Comparison of ENCODE assay signal across 9 mouse cellular contexts in the genomic region with DNA sequence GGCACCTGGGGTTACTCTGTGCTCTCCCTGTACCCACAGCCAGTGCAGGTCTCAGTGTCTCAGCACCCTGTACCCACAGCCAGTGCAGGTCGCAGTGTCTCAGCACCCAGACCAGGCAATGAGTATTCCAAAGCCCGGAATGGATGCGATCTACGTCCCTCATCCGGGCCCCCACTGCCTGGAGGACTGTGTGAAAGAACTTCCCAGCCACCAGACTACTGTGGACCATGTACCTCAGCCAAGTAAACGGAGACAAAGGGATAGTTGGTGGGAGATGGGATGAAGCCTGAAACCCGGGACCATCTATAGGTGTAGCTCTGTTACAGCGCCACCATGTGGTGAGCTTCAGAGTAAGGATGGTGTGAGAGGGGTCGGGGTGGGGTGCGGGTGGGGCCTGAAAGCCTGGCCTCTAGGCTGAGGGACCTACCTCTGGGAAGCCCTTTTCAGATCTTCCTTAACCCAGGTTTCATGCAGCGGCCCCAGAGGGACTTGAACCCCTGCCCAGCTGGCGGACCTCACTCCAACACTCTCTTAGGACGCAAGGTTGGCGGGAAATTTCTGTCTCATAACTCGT. TPM values are rescaled to one million over a fixed set of nuclear protein-coding genes. Genes with fewer than 3 reads are reported as not detected.
DNase-seq lines count a peak whose midpoint lies in the region; ATAC-seq and TF ChIP-seq lines count a peak whose summit lies in the region.
"Had no signal": no experiment of that assay in that cellular context is flagged by ENCODE, and none has a peak within 500 bp of the region (broad histone marks: within the 10 kb centered on the region; RNA-seq: fewer than 3 reads in every experiment).

No protein-coding gene starts in this region.

- no peaks in the 10 kb centered on the region for H3K27me3 ChIP-seq in intestine, postnatal 0 days (replicated peaks; ENCODE audit: control insufficient read depth, insufficient read depth, low read length)
- H3K27me3 ChIP-seq in intestine, embryonic 15.5 days (replicated peaks): no peaks in the 10 kb centered on the region
- H3K27me3 ChIP-seq in embryonic facial prominence, embryonic 11.5 days (ENCODE audit: control insufficient read depth, insufficient read depth, low read length): no peaks in the 10 kb centered on the region
- no peaks in the 10 kb centered on the region for H3K27me3 ChIP-seq in liver, postnatal 0 days (ENCODE audit: insufficient read depth, low read length)

- H3K9ac ChIP-seq in intestine, postnatal 0 days (ENCODE audit: low read depth, low read length): no peak overlapping the region
- H3K9ac ChIP-seq in intestine, embryonic 15.5 days: no peak overlapping the region
- peak overlapping the region; percentile 58; the same call in 1 of the 2 replicates for H3K9ac ChIP-seq in ES-E14 (ENCODE audit: insufficient read depth, low read depth, low read length, poor library complexity, severe bottlenecking)
- no peak overlapping the region for H3K9ac ChIP-seq in embryonic facial prominence, embryonic 11.5 days (replicated peaks; ENCODE audit: low read length)
- no peak overlapping the region for H3K9ac ChIP-seq in liver, postnatal 0 days (replicated peaks)
- H3K9ac ChIP-seq: midbrain, embryonic 12.5 days had no signal

- peak; percentile 14; the same call in 1 of the 2 replicates for ATAC-seq in intestine, postnatal 0 days
- ATAC-seq in intestine, embryonic 15.5 days: no peak
- peak; percentile 16; the same call in 1 of the 2 replicates for ATAC-seq in embryonic facial prominence, embryonic 11.5 days (replicated peaks; ENCODE audit: insufficient number of reproducible peaks, low FRiP score, low TSS enrichment, low read depth)
- ATAC-seq in liver, postnatal 0 days: no peak

- peaks cover 6% of the 10 kb centered on the region; the same call in 1 of the 2 replicates for H3K4me1 ChIP-seq in intestine, postnatal 0 days (replicated peaks; ENCODE audit: control insufficient read depth, insufficient read depth, low read length)
- no peaks in the 10 kb centered on the region for H3K4me1 ChIP-seq in intestine, embryonic 15.5 days (replicated peaks)
- peaks cover 0 to 13% of the 10 kb centered on the region in 2 experiments; a peak in 2 of 4 replicates for H3K4me1 ChIP-seq in ES-E14 (ENCODE audit: control insufficient read depth in 2 of 2, insufficient read depth in 2 of 2, low read length in 2 of 2, poor library complexity in 1 of 2)
- peaks cover 3% of the 10 kb centered on the region; the same call in 1 of the 2 replicates for H3K4me1 ChIP-seq in embryonic facial prominence, embryonic 11.5 days (ENCODE audit: control insufficient read depth, insufficient read depth, low read length)
- peaks cover 8% of the 10 kb centered on the region; the same call in 1 of the 2 replicates for H3K4me1 ChIP-seq in liver, postnatal 0 days (ENCODE audit: insufficient read depth)

- H3K27ac ChIP-seq in intestine, postnatal 0 days (ENCODE audit: low read depth, low read length): no peak overlapping the region
- H3K27ac ChIP-seq in intestine, embryonic 15.5 days: no peak overlapping the region
- H3K27ac ChIP-seq in ES-E14 (ENCODE audit: insufficient read depth, low read depth, low read length, poor library complexity, severe bottlenecking): peak overlapping the region; percentile 5; the same call in 1 of the 2 replicates
- H3K27ac ChIP-seq in embryonic facial prominence, embryonic 11.5 days (replicated peaks; ENCODE audit: low read depth, low read length): no peak overlapping the region
- H3K27ac ChIP-seq in liver, postnatal 0 days (ENCODE audit: low read depth): no peak overlapping the region
- H3K27ac ChIP-seq: midbrain, embryonic 12.5 days had no signal

- no peak for TF ChIP-seq EP300 in liver, postnatal 0 days (IDR thresholded peaks at IDR 0.05; ENCODE audit: low read depth)

- peak; percentile 82 for DNase-seq in ES-E14 (ENCODE audit: low read depth, low spot score)
- DNase-seq in embryonic facial prominence, embryonic 11.5 days (ENCODE audit: low spot score): peak; percentile 24
- DNase-seq in liver, postnatal 0 days: peak; percentile 44
- DNase-seq in ovary, adult 18-20 months (ENCODE audit: low spot score): no peak
- no peak for DNase-seq in frontal cortex, postnatal 14 days (ENCODE audit: low spot score in 2 of 2)
- DNase-seq in left cerebral cortex, postnatal 36 days (ENCODE audit: low spot score in 2 of 2): no peak

- no peak overlapping the region for H3K4me3 ChIP-seq in intestine, postnatal 0 days (ENCODE audit: low read depth, low read length)
- H3K4me3 ChIP-seq in intestine, embryonic 15.5 days (replicated peaks): no peak overlapping the region
- H3K4me3 ChIP-seq in ES-E14 (ENCODE audit: insufficient read depth in 1 of 2, low read depth in 1 of 2, low read length in 2 of 2, poor library complexity in 1 of 2, severe bottlenecking in 1 of 2): peak overlapping the region; percentile 59; a peak in 3 of 4 replicates
- H3K4me3 ChIP-seq in embryonic facial prominence, embryonic 11.5 days (ENCODE audit: low read depth, low read length): no peak overlapping the region
- no peak overlapping the region for H3K4me3 ChIP-seq in liver, postnatal 0 days (ENCODE audit: low read depth, low read length)
- H3K4me3 ChIP-seq: midbrain, embryonic 12.5 days had no signal

- 55% methylated on average over 15 of the region's 15 CpGs for WGBS in intestine, postnatal 0 days
- WGBS in intestine, embryonic 15.5 days: 49% methylated on average over 15 of the region's 15 CpGs
- WGBS in embryonic facial prominence, embryonic 11.5 days: 52% methylated on average over 15 of the region's 15 CpGs
- WGBS in liver, postnatal 0 days (ENCODE audit: insufficient replicate concordance): 56% methylated on average over 15 of the region's 15 CpGs

- TF ChIP-seq CTCF in intestine, postnatal 0 days (IDR thresholded peaks at IDR 0.05; ENCODE audit: low read depth): peak; percentile 56
- peak; percentile 52 for TF ChIP-seq CTCF in liver, postnatal 0 days (IDR thresholded peaks at IDR 0.05; ENCODE audit: low read depth)

- in situ Hi-C loops in ES-E14 (cut with MboI; ENCODE audit: low sequenced_read_pairs in 2 of 2, unreplicated experiment in 2 of 2): loop anchor here (5.0 to 25.0 kb wide), 2 partner anchors 154 to 431 kb away; no protein-coding TSS in a partner anchor

- H3K36me3 ChIP-seq in intestine, postnatal 0 days (ENCODE audit: control insufficient read depth, insufficient read depth): no peaks in the 10 kb centered on the region
- no peaks in the 10 kb centered on the region for H3K36me3 ChIP-seq in intestine, embryonic 15.5 days
- no peaks in the 10 kb centered on the region for H3K36me3 ChIP-seq in ES-E14 (ENCODE audit: control insufficient read depth, insufficient read depth, low read length, poor library complexity, severe bottlenecking)
- H3K36me3 ChIP-seq in embryonic facial prominence, embryonic 11.5 days (replicated peaks; ENCODE audit: control insufficient read depth, insufficient read depth, low read depth, low read length): no peaks in the 10 kb centered on the region
- no peaks in the 10 kb centered on the region for H3K36me3 ChIP-seq in liver, postnatal 0 days (replicated peaks; ENCODE audit: insufficient read depth, low read length)
- H3K36me3 ChIP-seq: midbrain, embryonic 12.5 days had no signal

- no peaks in the 10 kb centered on the region for H3K9me3 ChIP-seq in intestine, postnatal 0 days (ENCODE audit: control insufficient read depth)
- H3K9me3 ChIP-seq in intestine, embryonic 15.5 days: no peaks in the 10 kb centered on the region
- no peaks in the 10 kb centered on the region for H3K9me3 ChIP-seq in ES-E14 (ENCODE audit: control insufficient read depth, insufficient read depth, low read depth, low read length)
- H3K9me3 ChIP-seq in embryonic facial prominence, embryonic 11.5 days (replicated peaks; ENCODE audit: control insufficient read depth, low read length): no peaks in the 10 kb centered on the region
- H3K9me3 ChIP-seq in liver, postnatal 0 days (ENCODE audit: low read length): no peaks in the 10 kb centered on the region
- H3K9me3 ChIP-seq: midbrain, embryonic 12.5 days had no signal

- H3K4me2 ChIP-seq in intestine, postnatal 0 days (replicated peaks; ENCODE audit: low read depth): no peak overlapping the region
- no peak overlapping the region for H3K4me2 ChIP-seq in intestine, embryonic 15.5 days (replicated peaks)
- no peak overlapping the region for H3K4me2 ChIP-seq in embryonic facial prominence, embryonic 11.5 days (ENCODE audit: low read depth, low read length)
- H3K4me2 ChIP-seq in liver, postnatal 0 days (ENCODE audit: low read depth, low read length): peak overlapping the region; percentile 53; the same call in 1 of the 2 replicates
- H3K4me2 ChIP-seq: midbrain, embryonic 12.5 days had no signal

- intact Hi-C loops in left cerebral cortex, postnatal 36 days (cut with DNase I): loop anchor here (5.0 kb wide), 1 partner anchor 154 kb away; no protein-coding TSS in a partner anchor

TF ChIP-seq in ES-E14, 5 proteins besides CTCF, POLR2A, EP300 and RAD21:
- TF ChIP-seq ZNF384 (IDR thresholded peaks at IDR 0.05; ENCODE audit: low read depth, low read length) (no peak), CHD2 (IDR thresholded peaks at IDR 0.05; ENCODE audit: low read depth, low read length) (no peak), ZC3H11A (IDR thresholded peaks at IDR 0.05; ENCODE audit: borderline replicate concordance, low read depth, low read length) (0 out of 2 replicates have a peak, but pooled peaks have one; percentile 15), HCFC1 (IDR thresholded peaks at IDR 0.05; ENCODE audit: borderline replicate concordance, insufficient read depth, low read length) (no peak)

RNA-seq across cellular contexts. Expression of a gene that starts 38.0 kb away (rescaled TPM):
- polyA plus RNA-seq in intestine, postnatal 0 days (2015; fragmentation: Nextera tagmentation; extraction: Ambion mirVana): 34.4 and 37.7 TPM in 2 replicates
- 138 and 156 TPM in 2 replicates for polyA plus RNA-seq in intestine, embryonic 15.5 days (2015; fragmentation: Nextera tagmentation; extraction: Ambion mirVana)
- 240 and 389 TPM in 2 replicates for total RNA-seq in ES-E14 (2012; rRNA removed)
- 166 and 181 TPM in 2 replicates for polyA plus RNA-seq in embryonic facial prominence, embryonic 11.5 days (2014; fragmentation: Nextera tagmentation; extraction: Ambion mirVana)
- 107 and 119 TPM in 2 replicates for polyA plus RNA-seq in liver, postnatal 0 days (2015; fragmentation: Nextera tagmentation; extraction: Ambion mirVana)
- 10 to 100 TPM; 10.7 to 11.9 TPM for total RNA-seq in left cerebral cortex, postnatal 36 days (2021)

Comparison
In these comparisons a context has a peak if more than half of its experiments do, and no peak if none do; other contexts are left out.
1. ATAC-seq: peak in intestine, postnatal 0 days (single experiment) and embryonic facial prominence, embryonic 11.5 days (single experiment); none in intestine, embryonic 15.5 days (single experiment) and liver, postnatal 0 days (single experiment).
2. H3K4me3 ChIP-seq: peak in ES-E14 (2 of 2); none in intestine, postnatal 0 days (single experiment), intestine, embryonic 15.5 days (single experiment), embryonic facial prominence, embryonic 11.5 days (single experiment) and liver, postnatal 0 days (single experiment).
3. DNase-seq: peak in ES-E14 (single experiment), embryonic facial prominence, embryonic 11.5 days (single experiment) and liver, postnatal 0 days (single experiment); none in ovary, adult 18-20 months (single experiment), frontal cortex, postnatal 14 days (0 of 2) and left cerebral cortex, postnatal 36 days (0 of 2).